Mouse (Mus musculus) ES-E14 (cell line): Measurements from ENCODE around the gene Ddx50.

ENCODE experiments used
- CHD2 ChIP-seq: IDR thresholded peaks from 2 replicates; pipeline ENCODE4 v1.6.1; 2014; ENCODE audit warnings: mild to moderate bottlenecking, low read depth, low read length, inconsistent platforms
- MAFK ChIP-seq: IDR thresholded peaks from 2 replicates; pipeline ENCODE4 v1.6.1; 2014; ENCODE audit warnings: mild to moderate bottlenecking, low read depth, low read length, inconsistent platforms; ENCODE audit not compliant: insufficient read depth
- ZC3H11A ChIP-seq: IDR thresholded peaks from 2 replicates; pipeline ENCODE4 v1.6.1; 2012; ENCODE audit warnings: low read depth, mild to moderate bottlenecking, inconsistent platforms, low read length, borderline replicate concordance

- TF ChIP-seq CHD2 (no peak), ZC3H11A (no peak), MAFK (no peak)
Observed at GRCm38 (mm10) chr10:62651961-62652360, 943 bp upstream of the Ddx50 start.
